Mouse (Mus musculus) frontal cortex, adult 2 months (tissue): Measurements from ENCODE around the gene Gja3. TPM values are rescaled to one million over a fixed set of nuclear protein-coding genes. Genes with fewer than 3 reads are reported as not detected.

ENCODE experiments used
- DNase-seq, 2 experiments: peaks; one replicate each; pipeline ENCODE4 v3.0.0; 2022; ENCODE audit warnings: low spot score in 1 of 2; ENCODE audit errors: extremely low spot score in 1 of 2
- polyA plus RNA-seq: library from polyadenylated mRNA; depleted of rRNA; stranded (reverse); fragments of >200 nt; gene quantifications from 2 replicates; pipeline ENCODE4 v1.2.3, GENCODE M21; 2012; rRNA removed

Gene Gja3
- 0.15 and 0.18 TPM in 2 replicates for polyA plus RNA-seq

GRCm38 (mm10) chr14:57057563-57058321 is at the start of gene Gja3:
Gene Gja3, minus strand, starts transcription at chr14:57058100.
- DNase-seq = peak in 1 of 2 experiments; percentile 19

GRCm38 (mm10) chr14:57107091-57107490 is 49.2 kb upstream of the Gja3 start:
- DNase-seq = no peak

- no peak for DNase-seq
Observed at GRCm38 (mm10) chr14:57105721-57106120, 47.8 kb upstream of the Gja3 start.

GRCm38 (mm10) chr14:57105111-57105510 is 47.2 kb upstream of the Gja3 start:
- no peak for DNase-seq

- peak in 1 of 2 experiments; percentile 18 for DNase-seq
Observed at GRCm38 (mm10) chr14:57104106-57105023, 46.5 kb upstream of the Gja3 start, which contains the start of gene Gjb2. Gene Gjb2, minus strand, starts transcription at chr14:57104702.

GRCm38 (mm10) chr14:57103711-57104105 is 45.8 kb upstream of the Gja3 start:
- no peak for DNase-seq

GRCm38 (mm10) chr14:57103121-57103520 is 45.2 kb upstream of the Gja3 start:
- DNase-seq = no peak

GRCm38 (mm10) chr14:57101623-57102022 is 43.7 kb upstream of the Gja3 start:
- no peak for DNase-seq

GRCm38 (mm10) chr14:57095855-57096254 is 38.0 kb upstream of the Gja3 start:
- no peak for DNase-seq

GRCm38 (mm10) chr14:57093029-57093428 is 35.1 kb upstream of the Gja3 start:
- peak; percentile 44 to 83 for DNase-seq

- DNase-seq = no peak
Observed at GRCm38 (mm10) chr14:57090001-57090400, 32.1 kb upstream of the Gja3 start.

- no peak for DNase-seq
Observed at GRCm38 (mm10) chr14:57089107-57089506, 31.2 kb upstream of the Gja3 start.

- no peak for DNase-seq
Observed at GRCm38 (mm10) chr14:57084180-57084668, 26.3 kb upstream of the Gja3 start.

- no peak for DNase-seq
Observed at GRCm38 (mm10) chr14:57082863-57083262, 25.0 kb upstream of the Gja3 start.

- no peak for DNase-seq
Observed at GRCm38 (mm10) chr14:57075537-57075936, 17.6 kb upstream of the Gja3 start.

- peak in 1 of 2 experiments; percentile 66 for DNase-seq
Observed at GRCm38 (mm10) chr14:57069906-57070305, 12.0 kb upstream of the Gja3 start.

- DNase-seq = no peak
Observed at GRCm38 (mm10) chr14:57066053-57066452, 8.2 kb upstream of the Gja3 start.

GRCm38 (mm10) chr14:57060052-57060451 is 2.2 kb upstream of the Gja3 start:
- DNase-seq = peak; percentile 48 to 84

GRCm38 (mm10) chr14:57057204-57057562 is 717 bp downstream of the Gja3 start:
- DNase-seq = no peak

GRCm38 (mm10) chr14:57052713-57053112 is 5.2 kb downstream of the Gja3 start:
- no peak for DNase-seq

- DNase-seq = no peak
Observed at GRCm38 (mm10) chr14:57043863-57044262, 14.0 kb downstream of the Gja3 start.
